Mouse (Mus musculus): ENCODE results near the gene Afmid.

Gene Afmid

GRCm38 (mm10) chr11:117879676-117880075, 54.0 kb downstream of the Afmid start:
- no peak for DNase-seq (ENCODE audit: low read depth, low spot score)

- DNase-seq (ENCODE audit: low read depth, low spot score), result no peak
Measured at GRCm38 (mm10) chr11:117880336-117880976, 54.7 kb downstream of the Afmid start.

GRCm38 (mm10) chr11:117880977-117881358, 55.2 kb downstream of the Afmid start:
- no peak for DNase-seq (ENCODE audit: low read depth, low spot score)

- no peak for DNase-seq (ENCODE audit: low read depth, low spot score)
Measured at GRCm38 (mm10) chr11:117881787-117882186, 56.1 kb downstream of the Afmid start.

- DNase-seq (ENCODE audit: low read depth, low spot score), result no peak
Measured at GRCm38 (mm10) chr11:117882208-117882607, 56.5 kb downstream of the Afmid start.

GRCm38 (mm10) chr11:117886000-117886399, 60.3 kb downstream of the Afmid start:
- no peak for DNase-seq (ENCODE audit: low read depth, low spot score)

- no peak for DNase-seq (ENCODE audit: low read depth, low spot score)
Measured at GRCm38 (mm10) chr11:117888168-117888852, 62.6 kb downstream of the Afmid start.

- no peak for DNase-seq (ENCODE audit: low read depth, low spot score)
Measured at GRCm38 (mm10) chr11:117888853-117889822, 63.4 kb downstream of the Afmid start.

Measured in retina, postnatal 7 days (tissue).